Comparison of ENCODE assay signal across 8 mouse cellular contexts in the genomic region with DNA sequence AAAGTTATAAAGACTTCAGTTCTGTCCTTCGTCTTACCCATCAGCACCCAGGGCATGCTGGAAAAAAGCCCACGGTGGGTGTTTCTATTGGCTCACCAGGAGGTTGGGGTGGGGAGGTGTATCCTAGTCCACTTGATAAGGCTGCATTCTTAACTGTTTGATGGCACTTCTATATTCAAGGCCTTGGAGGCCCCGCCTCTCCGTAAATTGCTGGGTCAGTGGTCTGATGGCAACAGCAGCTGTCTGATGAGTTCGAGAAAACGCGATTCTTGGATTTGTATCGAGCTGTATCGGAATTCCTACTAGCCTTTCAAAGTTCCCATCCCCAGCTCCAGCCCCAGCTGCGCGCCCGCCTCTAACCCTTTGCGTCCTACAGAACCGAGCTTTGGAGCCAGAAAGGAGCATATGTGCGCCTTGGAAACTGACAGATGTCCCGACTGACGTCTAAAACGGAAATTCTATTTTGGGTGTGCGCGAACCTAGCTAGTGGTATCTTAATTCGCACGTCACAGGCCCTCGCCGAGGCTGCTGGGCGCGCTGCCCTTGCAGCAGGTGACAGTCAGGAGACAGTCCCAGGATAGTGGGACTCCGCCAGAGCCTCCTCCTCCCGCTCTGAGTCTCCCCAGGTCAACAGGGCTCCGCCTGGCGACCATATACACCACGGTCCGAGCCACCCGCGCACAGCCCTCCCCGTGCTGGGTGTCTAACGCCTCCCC. TPM values are rescaled to one million over a fixed set of nuclear protein-coding genes. Genes with fewer than 3 reads are reported as not detected.
DNase-seq lines count a peak whose midpoint lies in the region; ATAC-seq and TF ChIP-seq lines count a peak whose summit lies in the region.

No protein-coding gene starts in this region.

- H3K4me3 ChIP-seq in ES-E14 (ENCODE audit: insufficient read depth in 1 of 2, low read depth in 1 of 2, low read length in 2 of 2, poor library complexity in 1 of 2, severe bottlenecking in 1 of 2), result peak overlapping the region; percentile 68 to 94
- H3K4me3 ChIP-seq in forebrain, embryonic 14.5 days (ENCODE audit: low read depth, low read length), result peak overlapping the region; percentile 74
- peak overlapping the region; percentile 77 for H3K4me3 ChIP-seq in liver, embryonic 16.5 days (ENCODE audit: low read depth, low read length)
- peak overlapping the region; percentile 82 for H3K4me3 ChIP-seq in neural tube, embryonic 13.5 days

- no peak overlapping the region for H3K27ac ChIP-seq in ES-E14 (ENCODE audit: insufficient read depth, low read depth, low read length, poor library complexity, severe bottlenecking)
- peak overlapping the region; percentile 92 for H3K27ac ChIP-seq in forebrain, embryonic 14.5 days (ENCODE audit: low read depth, low read length)
- peak overlapping the region; percentile 84 for H3K27ac ChIP-seq in liver, embryonic 16.5 days (ENCODE audit: low read length)
- peak overlapping the region; percentile 91 for H3K27ac ChIP-seq in neural tube, embryonic 13.5 days (replicated peaks)

- H3K9me3 ChIP-seq in ES-E14 (ENCODE audit: control insufficient read depth, insufficient read depth, low read depth, low read length), result no peaks in the 10 kb centered on the region
- H3K9me3 ChIP-seq in forebrain, embryonic 14.5 days (replicated peaks; ENCODE audit: control insufficient read depth, low read length), result no peaks in the 10 kb centered on the region
- H3K9me3 ChIP-seq in liver, embryonic 16.5 days (replicated peaks; ENCODE audit: control insufficient read depth, low read length), result no peaks in the 10 kb centered on the region
- no peaks in the 10 kb centered on the region for H3K9me3 ChIP-seq in neural tube, embryonic 13.5 days

- no peaks in the 10 kb centered on the region; the same call in 1 of the 2 replicates for H3K36me3 ChIP-seq in ES-E14 (ENCODE audit: control insufficient read depth, insufficient read depth, low read length, poor library complexity, severe bottlenecking)
- H3K36me3 ChIP-seq in forebrain, embryonic 14.5 days (ENCODE audit: control insufficient read depth, insufficient read depth, low read length), result no peaks in the 10 kb centered on the region
- H3K36me3 ChIP-seq in liver, embryonic 16.5 days (ENCODE audit: control insufficient read depth, insufficient read depth), result peaks cover 3% of the 10 kb centered on the region; the same call in 1 of the 2 replicates
- H3K36me3 ChIP-seq in neural tube, embryonic 13.5 days, result no peaks in the 10 kb centered on the region

- peaks cover 3 to 6% of the 10 kb centered on the region in 2 experiments; a peak in 1 of 4 replicates for H3K4me1 ChIP-seq in ES-E14 (ENCODE audit: control insufficient read depth in 2 of 2, insufficient read depth in 2 of 2, low read length in 2 of 2, poor library complexity in 1 of 2)
- H3K4me1 ChIP-seq in forebrain, embryonic 14.5 days (ENCODE audit: control insufficient read depth, insufficient read depth, low read length), result peaks cover 4% of the 10 kb centered on the region; the same call in 1 of the 2 replicates
- H3K4me1 ChIP-seq in liver, embryonic 16.5 days (ENCODE audit: control insufficient read depth, low read depth, low read length), result peaks cover 29% of the 10 kb centered on the region
- peaks cover 17% of the 10 kb centered on the region for H3K4me1 ChIP-seq in neural tube, embryonic 13.5 days (replicated peaks)

- in situ Hi-C loops in ES-E14 (cut with MboI; ENCODE audit: low sequenced_read_pairs in 2 of 2, unreplicated experiment in 2 of 2), result no loop called here

- ATAC-seq in forebrain, embryonic 14.5 days, result peak; percentile 85
- peak; percentile 84 for ATAC-seq in liver, embryonic 16.5 days (ENCODE audit: low read depth)
- peak; percentile 92 for ATAC-seq in neural tube, embryonic 13.5 days (ENCODE audit: low read depth)

- intact Hi-C loops in heart, postnatal 25 days (cut with DNase I), result loop anchor here (5.0 kb wide), 2 partner anchors 66 to 74 kb away; partner anchors contain the start of gene Trmu

- no peak for DNase-seq in ES-E14 (ENCODE audit: low read depth, low spot score)
- peak; percentile 60 for DNase-seq in c-Kit-positive CD71-positive TER-119-positive erythroid progenitor cells, embryonic 14.5 days (ENCODE audit: low spot score)
- DNase-seq in forebrain, embryonic 14.5 days (ENCODE audit: low spot score), result peak; percentile 78
- peak; percentile 65 for DNase-seq in heart, postnatal 25 days (ENCODE audit: low spot score)
- peak; percentile 87 to 95 for DNase-seq in layer of hippocampus, adult 18-20 months (ENCODE audit: low spot score in 2 of 2)
- no peak for DNase-seq in spleen, postnatal 14 days (ENCODE audit: low spot score in 2 of 2)

- no peaks in the 10 kb centered on the region; the same call in 1 of the 2 replicates for H3K27me3 ChIP-seq in forebrain, embryonic 14.5 days (replicated peaks; ENCODE audit: control insufficient read depth, insufficient read depth, low read length)
- no peaks in the 10 kb centered on the region for H3K27me3 ChIP-seq in liver, embryonic 16.5 days (ENCODE audit: control insufficient read depth, insufficient read depth, low read depth, low read length)
- no peaks in the 10 kb centered on the region for H3K27me3 ChIP-seq in neural tube, embryonic 13.5 days

- H3K9ac ChIP-seq in ES-E14 (ENCODE audit: insufficient read depth, low read depth, low read length, poor library complexity, severe bottlenecking), result peak overlapping the region; percentile 85
- peak overlapping the region; percentile 85 for H3K9ac ChIP-seq in forebrain, embryonic 14.5 days (ENCODE audit: low read length)
- peak overlapping the region; percentile 83 for H3K9ac ChIP-seq in liver, embryonic 16.5 days (ENCODE audit: low read depth, low read length)
- H3K9ac ChIP-seq in neural tube, embryonic 13.5 days, result peak overlapping the region; percentile 85

- WGBS in forebrain, embryonic 14.5 days, result 6% methylated on average over 36 of the region's 36 CpGs
- WGBS in liver, embryonic 16.5 days (ENCODE audit: insufficient replicate concordance), result 2% methylated on average over 36 of the region's 36 CpGs
- WGBS in neural tube, embryonic 13.5 days, result 4% methylated on average over 36 of the region's 36 CpGs

- peak overlapping the region; percentile 73 for H3K4me2 ChIP-seq in forebrain, embryonic 14.5 days (ENCODE audit: low read length)
- H3K4me2 ChIP-seq in liver, embryonic 16.5 days (ENCODE audit: low read depth, low read length), result peak overlapping the region; percentile 81
- H3K4me2 ChIP-seq in neural tube, embryonic 13.5 days, result peak overlapping the region; percentile 89

TF ChIP-seq in ES-E14, 5 proteins besides CTCF, POLR2A, EP300 and RAD21:
- no peak for TF ChIP-seq MAFK (IDR thresholded peaks at IDR 0.05; ENCODE audit: insufficient read depth, low read depth, low read length)
- TF ChIP-seq CHD2 (IDR thresholded peaks at IDR 0.05; ENCODE audit: low read depth, low read length), result no peak
- TF ChIP-seq ZC3H11A (IDR thresholded peaks at IDR 0.05; ENCODE audit: borderline replicate concordance, low read depth, low read length), result no peak
- TF ChIP-seq HCFC1 (IDR thresholded peaks at IDR 0.05; ENCODE audit: borderline replicate concordance, insufficient read depth, low read length), result no peak
- TF ChIP-seq ZNF384 (IDR thresholded peaks at IDR 0.05; ENCODE audit: low read depth, low read length), result no peak

RNA-seq across cellular contexts. Expression of gene Cdpf1, which starts 0.5 kb away (rescaled TPM):
- total RNA-seq in ES-E14 (2012; rRNA removed), result 12.9 and 22.6 TPM in 2 replicates
- 28.4 and 29.5 TPM in 2 replicates for polyA plus RNA-seq in forebrain, embryonic 14.5 days (2014; fragmentation: Nextera tagmentation; extraction: Ambion mirVana)
- total RNA-seq in heart, postnatal 25 days (2021), result 10 to 100 TPM; 29.6 to 31.8 TPM
- 10 to 100 TPM; 16.5 to 20.0 TPM for total RNA-seq in layer of hippocampus, adult 18-20 months (2021)
- 17.2 and 18.6 TPM in 2 replicates for polyA plus RNA-seq in liver, embryonic 16.5 days (2015; fragmentation: Nextera tagmentation; extraction: Ambion mirVana)
- polyA plus RNA-seq in neural tube, embryonic 13.5 days (2015; fragmentation: Nextera tagmentation; extraction: Ambion mirVana), result 18.4 and 21.0 TPM in 2 replicates

RNA-seq across cellular contexts. Expression of gene Pkdrej, which starts 10.6 kb away (rescaled TPM):
- 0.09 and 0.11 TPM in 2 replicates for total RNA-seq in ES-E14 (2012; rRNA removed)
- polyA plus RNA-seq in forebrain, embryonic 14.5 days (2014; fragmentation: Nextera tagmentation; extraction: Ambion mirVana), result 0.05 TPM in 2 replicates
- total RNA-seq in heart, postnatal 25 days (2021), result 1 to 10 TPM; 2.6 to 2.7 TPM
- total RNA-seq in layer of hippocampus, adult 18-20 months (2021), result under 1 TPM; 0.62 to 0.63 TPM
- polyA plus RNA-seq in liver, embryonic 16.5 days (2015; fragmentation: Nextera tagmentation; extraction: Ambion mirVana), result 0.09 TPM in 2 replicates
- polyA plus RNA-seq in neural tube, embryonic 13.5 days (2015; fragmentation: Nextera tagmentation; extraction: Ambion mirVana), result 0.03 and 0.17 TPM in 2 replicates

RNA-seq across cellular contexts. Expression of gene Ttc38, which starts 21.1 kb away (rescaled TPM):
- total RNA-seq in ES-E14 (2012; rRNA removed), result 3.0 and 3.3 TPM in 2 replicates
- polyA plus RNA-seq in forebrain, embryonic 14.5 days (2014; fragmentation: Nextera tagmentation; extraction: Ambion mirVana), result 2.6 and 2.7 TPM in 2 replicates
- 10 to 100 TPM; 14.8 to 16.5 TPM for total RNA-seq in heart, postnatal 25 days (2021)
- total RNA-seq in layer of hippocampus, adult 18-20 months (2021), result 1 to 10 TPM; 5.0 to 6.7 TPM
- 8.9 and 10.7 TPM in 2 replicates for polyA plus RNA-seq in liver, embryonic 16.5 days (2015; fragmentation: Nextera tagmentation; extraction: Ambion mirVana)
- 3.9 and 4.3 TPM in 2 replicates for polyA plus RNA-seq in neural tube, embryonic 13.5 days (2015; fragmentation: Nextera tagmentation; extraction: Ambion mirVana)

RNA-seq across cellular contexts. Expression of gene Gtse1, which starts 48.6 kb away (rescaled TPM):
- total RNA-seq in ES-E14 (2012; rRNA removed), result 114 and 140 TPM in 2 replicates
- 14.3 and 15.7 TPM in 2 replicates for polyA plus RNA-seq in forebrain, embryonic 14.5 days (2014; fragmentation: Nextera tagmentation; extraction: Ambion mirVana)
- under 1 TPM; 0.34 to 0.39 TPM for total RNA-seq in heart, postnatal 25 days (2021)
- total RNA-seq in layer of hippocampus, adult 18-20 months (2021), result under 1 TPM; 0.30 to 0.35 TPM
- polyA plus RNA-seq in liver, embryonic 16.5 days (2015; fragmentation: Nextera tagmentation; extraction: Ambion mirVana), result 23.0 TPM in 2 replicates
- polyA plus RNA-seq in neural tube, embryonic 13.5 days (2015; fragmentation: Nextera tagmentation; extraction: Ambion mirVana), result 5.0 and 5.6 TPM in 2 replicates

Comparison
In these comparisons a context has a peak if more than half of its experiments do, and no peak if none do; other contexts are left out.
1. DNase-seq: peak in c-Kit-positive CD71-positive TER-119-positive erythroid progenitor cells, embryonic 14.5 days (single experiment), forebrain, embryonic 14.5 days (single experiment), heart, postnatal 25 days (single experiment) and layer of hippocampus, adult 18-20 months (2 of 2); none in ES-E14 (single experiment) and spleen, postnatal 14 days (0 of 2).
2. Peak in every context shown above with its lines, with median percentiles within 50 percentile points of each other: H3K4me3 ChIP-seq, H3K9ac ChIP-seq, ATAC-seq and H3K4me2 ChIP-seq.